Mouse (Mus musculus) cerebellum, postnatal 36 days (tissue): Measurements from ENCODE around the gene Tspan32.

Source experiments
- DNase-seq, 2 experiments: peaks; one replicate each; pipeline ENCODE4 v3.0.0; 2021 to 2022; ENCODE audit warnings: mixed read lengths in 2 of 2

Gene Tspan32

DNA sequence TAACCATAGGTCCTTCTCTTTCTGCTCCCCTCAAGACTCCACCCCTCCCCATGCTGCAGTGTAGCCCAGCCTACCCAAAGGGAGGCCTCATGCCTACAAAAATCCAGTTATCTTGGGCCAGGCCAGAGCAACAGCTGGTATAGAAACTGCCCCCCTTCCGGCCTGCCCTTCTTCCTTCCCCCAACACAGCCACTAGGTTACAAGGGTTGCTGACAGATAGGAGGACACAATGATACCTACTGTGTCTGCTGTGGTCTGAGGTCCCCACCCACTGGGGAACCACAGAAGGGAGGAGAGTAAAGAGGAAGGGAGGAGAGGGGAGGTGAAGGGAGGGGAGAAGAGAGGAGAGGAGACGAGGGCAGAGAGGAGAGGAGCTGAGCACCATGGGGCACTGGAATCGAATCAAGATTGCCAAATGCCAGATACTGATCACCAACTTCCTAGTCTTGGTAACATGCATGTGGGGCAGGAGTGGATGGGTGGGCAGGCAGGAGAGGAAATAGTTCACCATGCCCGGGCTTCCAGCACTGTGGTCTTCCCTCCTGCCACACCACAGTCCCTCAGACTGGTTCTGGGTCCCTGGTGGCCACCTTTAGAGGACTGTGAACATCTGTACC is at the start of gene Tspan32:
TSS of gene Tspan32 (plus strand) at position 320 of the 617 bp plus-strand sequence.
- no peak for DNase-seq

DNA sequence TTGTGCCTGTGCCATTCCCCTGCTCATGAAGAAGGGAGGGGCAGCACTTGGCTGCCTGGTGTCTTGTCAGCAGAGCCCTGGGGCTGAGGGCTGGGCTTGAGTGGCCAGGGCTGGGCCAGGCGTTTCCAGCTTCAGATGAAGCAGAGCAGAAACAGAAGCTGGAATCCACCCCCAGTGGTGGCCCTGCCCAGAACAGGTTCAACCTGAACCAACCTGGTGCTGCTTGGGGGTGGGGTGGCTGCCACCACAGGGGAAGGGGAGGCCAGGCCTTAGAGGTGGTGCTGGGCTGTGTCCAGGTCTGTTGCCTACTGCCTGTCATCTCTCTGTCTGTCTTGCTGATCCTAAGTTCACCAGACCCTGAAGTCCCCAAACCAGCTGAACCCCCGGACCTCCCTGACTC is 48.8 kb upstream of the Tspan32 start:
- no peak for DNase-seq

- DNase-seq = no peak
These were observed 46.0 kb upstream of the Tspan32 start for GRCm38 (mm10) chr7:142958817-142959216.

DNA sequence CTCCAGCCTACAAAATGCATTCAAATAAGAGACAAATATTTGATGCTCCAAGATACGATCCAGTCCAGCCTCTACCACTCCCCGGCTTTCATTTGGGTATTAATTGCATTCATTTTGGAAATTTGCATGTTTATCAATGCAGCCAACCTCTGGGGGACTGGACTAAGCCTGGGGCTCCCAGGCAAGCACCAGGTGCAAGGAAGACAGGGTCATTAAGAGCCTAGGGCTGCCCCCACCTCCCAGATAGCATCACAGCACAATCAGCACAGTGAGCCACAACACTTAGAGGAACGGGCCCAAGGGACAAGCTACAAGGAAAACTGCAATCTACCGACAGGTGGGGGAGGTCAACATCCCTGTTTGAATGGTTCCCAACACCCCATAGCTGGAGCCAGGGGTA is 45.1 kb upstream of the Tspan32 start:
- no peak for DNase-seq

GRCm38 (mm10) chr7:142967414-142967883 is 37.4 kb upstream of the Tspan32 start:
- DNase-seq = no peak

DNA sequence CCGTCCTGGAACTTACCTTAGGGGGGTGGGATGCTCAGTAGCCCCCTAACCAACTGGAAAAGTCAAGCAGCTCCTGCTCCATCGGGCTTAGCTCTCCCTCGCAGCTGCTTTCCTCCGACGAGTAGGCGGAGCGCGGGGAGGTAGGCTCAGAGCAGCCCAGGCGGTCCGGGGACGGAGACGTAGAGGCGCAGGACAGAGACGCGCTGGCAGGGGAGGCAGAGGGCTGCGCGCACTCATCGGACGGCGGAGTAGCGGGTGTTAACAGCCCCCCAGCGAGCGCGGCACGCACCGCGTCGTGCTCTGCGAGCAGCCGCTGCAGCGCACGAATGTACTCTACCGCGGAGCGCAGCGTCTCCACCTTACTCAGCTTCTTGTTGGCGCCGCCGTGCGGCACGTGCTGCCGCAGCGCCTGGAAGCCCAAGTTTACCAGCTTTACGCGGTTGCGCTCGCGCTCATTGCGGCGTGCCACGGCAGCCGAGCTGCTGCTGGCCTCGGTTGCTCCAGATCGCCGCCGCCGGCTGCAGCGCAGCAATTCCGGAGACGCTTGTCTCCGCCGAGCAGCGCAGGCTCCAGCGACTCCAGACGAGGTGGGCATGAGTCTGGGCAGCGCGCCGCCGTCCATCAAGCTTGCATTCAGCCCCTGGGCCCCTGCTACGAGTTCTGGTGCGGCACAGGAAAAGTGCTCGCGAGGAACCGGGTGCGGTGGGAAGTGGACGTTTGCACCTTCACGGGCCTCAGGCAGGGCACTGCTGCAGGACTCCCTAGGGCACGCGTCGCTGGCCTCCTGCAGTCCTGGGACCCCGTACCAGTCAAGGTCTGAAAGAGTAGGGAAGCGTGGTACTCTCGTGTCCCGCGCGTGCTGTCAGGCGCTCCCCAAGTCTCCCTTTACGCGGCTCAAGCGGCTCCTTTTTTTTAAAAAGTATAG is 36.7 kb upstream of the Tspan32 start:
- DNase-seq = peak in 1 of 2 experiments; percentile 4

- no peak for DNase-seq
These were observed 35.9 kb upstream of the Tspan32 start, which contains the start of gene Ascl2 for GRCm38 (mm10) chr7:142968809-142969511. Ascl2 (minus strand) TSS chr7:142969264.

DNA sequence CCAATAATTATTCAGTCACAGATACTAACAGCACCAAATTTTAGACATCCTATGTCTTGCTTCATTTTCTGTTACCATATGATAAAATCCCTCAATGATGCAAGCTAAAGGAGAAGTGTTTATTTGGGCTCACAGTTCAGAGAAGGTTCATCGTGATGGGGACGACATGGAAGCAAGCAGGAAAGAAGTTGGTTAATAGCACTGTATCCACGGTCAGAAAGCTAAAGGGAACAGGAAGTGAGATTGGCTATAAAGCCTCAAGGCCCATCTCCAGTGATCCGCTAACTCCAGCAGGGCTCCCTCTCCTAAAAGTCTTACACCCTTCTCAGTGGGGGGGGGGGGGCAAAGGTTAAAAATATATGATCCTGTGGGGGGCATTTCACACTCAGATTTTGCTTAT is 22.9 kb upstream of the Tspan32 start:
- DNase-seq = no peak

GRCm38 (mm10) chr7:142985146-142985545 is 19.7 kb upstream of the Tspan32 start:
- no peak for DNase-seq

- no peak for DNase-seq
These were observed 17.1 kb upstream of the Tspan32 start for GRCm38 (mm10) chr7:142987718-142988117.

GRCm38 (mm10) chr7:142995004-142995403 is 9.8 kb upstream of the Tspan32 start:
- DNase-seq = no peak

DNA sequence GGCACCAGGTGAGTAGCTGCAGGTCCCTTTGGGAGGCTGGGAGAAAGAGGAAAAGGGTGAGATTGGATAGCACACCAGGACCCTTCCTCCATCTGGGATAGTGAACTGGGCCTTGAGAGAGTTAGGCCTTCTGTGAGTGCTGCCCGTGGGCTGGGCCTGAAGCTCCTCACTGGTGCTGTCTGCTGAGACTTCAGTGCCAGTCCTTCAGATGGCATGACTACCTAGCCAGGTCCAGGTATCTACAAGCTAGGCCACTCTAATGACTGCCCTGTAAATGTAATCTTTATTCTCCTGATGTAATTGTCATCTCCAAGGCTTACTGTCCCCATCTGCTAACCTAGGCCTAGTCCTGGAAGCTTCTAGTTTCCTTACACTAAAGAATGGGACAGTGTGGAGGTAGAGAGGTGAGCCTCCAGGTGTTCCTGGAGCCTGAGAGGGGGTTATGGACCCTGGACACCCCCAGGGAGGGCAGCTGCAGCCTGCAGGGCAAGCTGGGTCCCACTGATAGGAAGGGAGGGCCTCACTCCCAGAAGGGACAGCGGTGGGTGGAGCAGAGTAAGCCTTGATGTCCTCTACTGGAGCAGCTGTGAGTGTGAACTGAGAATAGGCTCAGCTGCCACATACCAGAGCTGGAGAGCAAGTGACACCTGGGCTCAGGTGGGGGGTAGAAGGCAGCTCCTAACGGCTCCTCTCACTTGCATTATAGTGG is 9.1 kb upstream of the Tspan32 start:
- no peak for DNase-seq

GRCm38 (mm10) chr7:142996998-142997397 is 7.8 kb upstream of the Tspan32 start:
- DNase-seq = no peak

DNA sequence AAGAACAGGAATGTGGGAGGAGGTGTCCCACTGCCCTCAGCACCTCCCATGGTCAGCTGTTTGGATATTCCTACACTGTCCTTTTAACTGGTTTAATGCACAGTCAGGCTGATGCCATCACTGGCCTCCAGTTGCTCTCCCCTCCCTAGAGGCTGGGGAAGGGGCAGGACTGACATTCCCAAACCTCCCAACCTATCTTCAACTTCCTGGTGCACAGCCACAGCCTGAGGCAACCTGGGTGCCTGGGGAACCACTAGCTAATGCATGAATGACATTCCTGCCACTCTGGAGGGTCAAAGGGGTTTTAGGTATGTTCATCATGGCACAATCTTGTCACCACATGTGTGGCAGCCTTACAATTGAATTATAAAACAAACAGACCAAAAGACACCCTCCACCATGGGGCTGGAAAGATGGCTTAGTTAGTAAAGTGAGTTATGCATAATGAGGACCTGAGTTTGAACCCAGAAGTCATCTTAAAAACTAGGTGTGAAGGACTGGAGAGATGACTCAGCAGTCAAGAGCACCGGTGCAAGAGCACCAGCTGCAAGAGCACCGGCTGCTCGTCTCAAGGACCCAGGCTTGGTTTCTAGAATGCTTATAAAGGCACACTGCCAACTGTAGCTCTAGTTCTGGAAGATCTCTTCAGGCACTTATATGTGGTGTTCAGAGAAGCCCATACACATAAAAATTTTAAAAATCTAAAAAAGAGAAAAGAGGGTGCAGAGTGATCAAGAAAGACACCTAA is 7.3 kb upstream of the Tspan32 start:
- no peak for DNase-seq

DNA sequence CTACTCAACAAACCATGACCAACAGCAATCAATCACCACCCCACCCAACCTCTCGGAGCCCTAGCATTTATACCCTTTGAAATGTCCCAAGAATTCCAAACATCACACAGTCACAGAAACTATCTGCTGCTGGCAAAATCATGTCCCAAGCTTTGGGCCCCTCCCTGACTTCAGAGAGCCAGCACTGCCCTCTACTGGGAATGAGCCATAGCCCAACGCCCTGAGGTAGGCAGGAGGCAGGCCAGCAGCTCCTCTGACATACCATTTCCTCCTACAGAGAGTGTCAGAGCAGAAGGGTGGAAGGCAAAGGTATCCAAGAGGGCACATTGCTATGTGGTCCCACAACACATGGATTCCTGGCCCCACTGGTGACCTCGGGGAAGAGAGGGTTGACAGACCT is 2.2 kb upstream of the Tspan32 start:
- DNase-seq = no peak

DNA sequence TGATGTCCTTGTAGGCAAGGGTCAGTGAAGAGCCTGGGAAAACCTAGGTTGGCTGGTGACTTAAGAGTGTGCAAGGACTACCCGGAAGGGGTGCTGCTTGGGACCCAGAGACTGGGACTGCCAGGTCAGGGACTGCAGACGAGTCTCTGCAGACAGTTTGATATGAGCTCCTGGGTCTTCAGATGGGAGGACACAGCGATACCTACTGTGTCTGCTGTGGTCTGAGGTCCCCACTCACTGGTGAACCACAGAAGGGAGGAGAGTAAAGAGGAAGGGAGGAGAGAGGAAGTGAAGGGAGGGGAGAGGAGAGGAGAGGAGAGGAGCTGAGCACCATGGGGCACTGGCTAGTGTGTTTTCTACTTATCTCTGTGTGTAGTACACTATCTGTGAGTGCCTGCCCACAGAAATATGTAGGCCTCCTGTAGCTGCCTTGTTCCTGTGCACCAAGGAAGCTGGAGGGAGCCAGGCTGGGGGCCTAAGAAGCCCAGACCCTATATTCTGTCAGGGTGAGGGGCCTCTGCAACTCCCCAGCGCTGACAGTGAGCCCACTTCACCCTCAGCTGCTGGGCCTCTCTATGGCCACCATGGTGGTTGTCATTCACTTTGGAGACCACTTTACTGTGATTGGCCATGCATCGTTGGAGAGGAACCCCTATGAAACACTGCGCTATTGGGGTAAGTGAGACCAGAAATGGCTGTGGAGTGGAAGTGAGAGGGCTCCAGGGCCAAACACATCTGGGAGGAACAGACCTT is 674 bp downstream of the Tspan32 start:
- DNase-seq = no peak

DNA sequence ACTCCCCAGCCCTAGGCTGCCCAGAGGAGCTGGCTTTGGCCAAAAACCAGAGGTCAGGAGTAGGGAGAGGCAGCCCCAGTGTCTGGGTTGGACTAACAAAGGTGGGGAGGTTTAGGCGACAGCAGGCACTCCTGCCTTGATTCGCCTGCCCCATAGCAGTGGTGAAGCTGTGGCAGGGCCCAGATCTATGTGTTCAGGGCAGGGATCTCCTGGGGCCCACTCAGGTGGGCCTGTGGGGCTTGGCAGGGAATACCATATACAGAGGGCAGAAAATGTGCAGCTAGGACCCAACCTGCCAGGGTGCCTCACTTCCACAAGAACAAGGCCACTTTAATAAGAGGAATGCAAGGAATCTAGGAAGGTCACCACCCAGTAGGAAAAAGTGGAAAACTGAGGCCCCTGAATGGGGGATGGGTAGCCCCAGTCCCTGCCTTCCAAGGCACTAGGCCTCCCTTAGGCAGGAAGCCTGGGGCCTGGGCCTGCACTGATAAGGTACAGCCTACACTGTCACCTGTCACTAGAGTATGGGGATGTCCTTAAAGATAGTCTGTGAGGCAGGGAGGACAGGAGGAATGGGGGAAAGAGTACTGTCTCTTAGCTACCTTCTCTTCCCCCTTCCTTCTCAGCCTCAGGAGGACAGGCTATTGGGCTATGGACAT is 1.4 kb downstream of the Tspan32 start:
- DNase-seq = no peak

- DNase-seq = no peak
These were observed 2.1 kb downstream of the Tspan32 start for GRCm38 (mm10) chr7:143006756-143007598.

DNA sequence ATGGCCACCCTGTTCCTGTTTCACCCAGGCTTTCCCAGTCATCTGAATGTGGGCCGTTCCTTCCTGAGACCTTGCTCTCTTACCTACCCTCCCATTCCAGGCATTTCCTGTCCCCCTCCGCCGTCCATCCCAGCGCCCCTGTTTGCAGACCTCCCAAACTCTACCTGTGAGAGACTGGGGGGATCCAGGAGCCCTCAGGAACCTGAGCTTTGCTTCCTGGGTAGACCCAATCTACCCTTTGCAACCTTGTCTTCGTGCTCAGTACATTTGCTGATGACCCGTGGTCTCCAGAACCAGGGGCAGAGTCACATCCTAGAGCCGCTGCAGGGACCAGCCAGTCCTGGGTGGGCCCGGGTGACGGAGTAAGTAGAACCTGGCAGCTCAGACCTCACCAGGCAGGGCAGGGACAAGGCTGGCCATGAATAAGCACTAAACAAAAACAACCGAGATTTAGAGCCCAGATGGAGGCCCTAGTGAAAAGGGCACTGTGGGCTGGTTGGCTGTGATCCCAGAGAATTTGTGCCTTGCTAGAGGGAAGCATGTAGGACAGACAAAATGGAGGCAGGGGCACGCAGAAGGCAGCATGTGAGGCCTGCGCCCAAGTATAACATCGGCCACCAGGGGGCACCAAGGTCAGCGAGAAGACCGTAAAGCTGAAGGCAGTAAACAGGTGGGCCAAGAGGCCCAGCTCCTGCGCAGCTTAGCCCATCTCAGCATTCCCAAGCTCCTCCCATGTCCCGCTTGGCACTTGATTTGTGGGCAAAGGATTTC is 2.9 kb downstream of the Tspan32 start:
- DNase-seq = peak; percentile 92 to 95
